Mouse (Mus musculus) erythroblast, adult 5-6 weeks (primary cell): ENCODE results near the gene AI182371. TPM values are rescaled to one million over a fixed set of nuclear protein-coding genes. Genes with fewer than 3 reads are reported as not detected.

Source experiments
- ATAC-seq: replicated peaks from 2 replicates; pipeline ENCODE4 v1.8.0; 2016; ENCODE audit warnings: moderate number of reproducible peaks, mild to moderate bottlenecking, moderate TSS enrichment, inconsistent platforms; ENCODE audit not compliant: poor library complexity, low FRiP score, severe bottlenecking
- total RNA-seq, 2 experiments: library from RNA; stranded (forward) in 1 of 2; stranded (reverse) in 1 of 2; fragments of 150-400 nt in 1 of 2; fragments of 200-764, 138-1000 nt in 1 of 2; gene quantifications; 2 replicates each; pipeline versions ENCODE4 v1.2.3 to v1.2.4; 2015 to 2017; ENCODE audit warnings: low replicate concordance in 2 of 2

Gene AI182371
- total RNA-seq (2015; ENCODE audit: low replicate concordance) (not detected in 2 replicates), total RNA-seq (2017; ENCODE audit: low replicate concordance) (1.4 and 1.7 TPM in 2 replicates)

DNA sequence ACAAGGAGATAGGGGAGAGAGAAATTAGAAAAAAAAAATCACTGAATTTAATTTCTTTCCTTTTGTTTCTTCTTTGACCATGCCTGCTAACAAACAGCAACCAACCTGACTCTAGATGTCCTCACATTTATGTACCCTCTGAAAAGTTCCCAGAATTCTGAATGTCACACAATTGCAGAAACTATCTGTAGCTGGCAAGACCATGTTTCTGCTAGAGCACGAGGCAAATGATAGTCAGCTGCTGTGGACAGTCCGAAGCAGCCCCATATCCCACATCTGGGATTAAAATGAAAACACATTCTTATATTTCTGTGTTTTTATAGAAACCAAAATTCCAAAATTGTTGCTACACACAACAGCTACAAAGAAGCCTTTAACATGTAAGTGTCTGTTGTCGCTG is at the start of gene AI182371:
Gene AI182371, minus strand, starts transcription at position 101 of the 400 bp plus-strand sequence.
- no peak for ATAC-seq

DNA sequence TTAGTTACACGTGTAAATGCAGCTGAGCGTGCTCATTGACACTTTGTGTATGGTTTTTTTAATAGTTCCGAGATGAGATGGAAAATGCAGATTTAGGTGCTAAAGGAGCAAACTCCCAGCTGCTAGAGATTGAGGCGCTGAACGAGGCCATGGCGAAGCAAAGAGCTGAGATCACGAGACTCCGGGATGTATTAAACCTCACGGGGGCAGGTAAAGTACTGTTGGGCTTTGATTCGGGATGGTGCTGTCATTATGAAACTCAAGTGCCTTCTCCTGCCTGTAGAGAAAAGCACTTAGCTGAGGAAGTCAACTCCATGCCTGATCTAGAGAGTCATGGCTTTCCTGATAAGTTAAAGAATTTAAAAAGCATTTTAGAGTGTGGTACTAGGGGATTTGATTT is 47.5 kb upstream of the AI182371 start:
- ATAC-seq = no peak

DNA sequence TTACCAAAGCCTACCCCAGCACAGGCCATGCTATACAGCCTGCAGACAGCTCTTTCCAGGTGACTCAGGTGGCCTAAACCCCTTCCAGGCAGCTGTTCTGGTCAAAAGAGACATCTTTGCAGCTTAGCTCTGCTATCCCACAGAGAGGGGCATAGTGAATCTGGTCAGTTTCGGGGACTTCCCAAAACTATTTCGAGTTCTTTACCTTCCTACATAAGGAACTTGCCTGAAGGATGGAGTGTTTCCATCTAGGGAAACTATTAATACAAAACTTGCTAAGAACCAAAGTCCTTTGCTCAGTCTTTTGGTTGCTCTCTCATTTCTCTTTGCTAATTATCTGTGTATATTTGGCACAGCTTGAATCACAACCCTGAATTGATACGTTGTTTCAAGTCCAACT is 40.3 kb upstream of the AI182371 start:
- no peak for ATAC-seq

DNA sequence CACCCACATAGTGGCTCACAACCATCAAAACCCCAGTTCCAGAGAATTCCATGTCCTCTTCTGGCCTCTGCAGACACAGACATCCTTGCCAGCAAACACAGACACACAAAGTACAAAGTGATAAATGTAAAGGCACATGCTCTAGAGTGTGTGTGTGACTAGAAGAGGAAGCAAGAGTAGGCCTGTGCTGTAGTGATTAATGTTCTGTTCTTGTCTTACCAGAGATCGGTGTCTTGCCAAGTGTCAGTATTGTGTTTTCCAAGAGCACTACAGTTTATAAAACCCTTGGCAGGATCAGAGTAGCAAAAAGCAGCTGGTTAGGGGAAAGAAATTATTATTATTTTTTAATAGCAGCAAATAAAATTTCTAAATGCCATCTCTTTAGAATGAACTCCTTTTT is 37.2 kb upstream of the AI182371 start:
- ATAC-seq = no peak

DNA sequence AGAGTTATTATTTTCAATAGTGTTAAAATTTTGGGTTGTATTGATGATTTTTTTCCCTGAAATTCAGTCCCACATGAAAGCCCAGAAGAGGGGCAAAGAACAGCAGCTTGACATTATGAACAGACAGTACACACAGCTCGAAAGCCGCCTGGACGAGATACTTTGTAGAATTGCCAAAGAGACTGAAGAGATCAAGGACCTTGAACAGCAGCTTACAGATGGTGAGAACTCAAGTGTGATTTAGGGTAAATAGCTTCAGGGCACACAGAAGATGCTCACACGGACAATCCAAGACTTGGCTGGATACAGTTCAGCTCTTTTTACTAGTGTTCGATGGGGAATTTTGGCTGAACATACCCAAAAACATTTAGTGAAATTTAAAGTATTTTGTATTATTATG is 32.5 kb upstream of the AI182371 start:
- ATAC-seq = no peak

DNA sequence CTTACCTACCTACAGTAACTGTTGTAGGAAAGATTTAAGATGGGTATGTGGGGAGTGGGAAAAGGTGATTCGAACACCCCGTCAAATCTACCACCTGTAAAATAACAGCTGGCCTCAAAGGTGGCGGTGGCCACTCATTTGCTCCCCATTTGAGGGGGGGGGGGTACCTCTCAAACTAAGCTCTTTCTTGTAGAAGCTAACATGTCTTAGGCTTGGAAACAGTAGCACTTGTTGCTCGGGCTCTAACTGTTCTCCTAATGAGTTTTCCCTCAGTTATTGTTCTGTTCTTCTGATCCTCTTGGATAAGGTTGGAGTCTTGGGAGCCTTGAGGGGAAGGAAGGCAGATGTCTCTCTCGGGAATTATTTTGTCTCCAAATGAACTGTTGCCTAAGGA is 31.3 kb upstream of the AI182371 start:
- ATAC-seq = no peak

DNA sequence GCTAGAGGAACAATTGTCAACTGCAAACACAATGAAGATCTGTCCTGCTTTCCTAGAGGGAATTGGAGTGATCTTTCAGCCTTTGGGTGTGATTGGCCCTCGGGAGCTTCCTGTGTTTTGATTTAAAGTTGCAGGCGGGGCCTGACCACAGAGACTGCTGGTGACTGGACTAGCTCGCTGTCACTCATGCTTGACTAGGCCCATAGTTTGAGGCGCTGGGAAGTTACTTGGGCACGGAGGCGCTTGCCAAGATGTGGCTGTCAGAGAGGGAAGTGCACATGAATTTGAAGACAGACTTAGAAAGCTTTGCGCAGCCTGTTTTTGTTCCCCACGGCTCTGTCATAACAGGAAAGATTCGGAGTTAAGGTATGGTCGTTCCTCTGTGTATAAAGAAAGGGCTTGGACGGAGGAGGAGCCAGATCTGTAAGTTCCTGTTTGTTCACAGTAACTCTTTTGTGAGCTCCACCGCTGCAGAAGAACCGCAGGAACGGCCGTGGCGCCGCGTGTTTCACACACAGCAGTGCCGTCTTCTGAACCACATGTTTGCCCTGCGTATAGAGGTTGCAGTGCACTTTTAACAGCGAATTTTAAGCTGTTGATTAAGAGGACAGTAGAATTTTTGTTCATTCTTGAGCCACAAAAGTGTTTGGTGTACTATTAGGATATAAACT is 30.8 kb upstream of the AI182371 start:
- peak; percentile 100 for ATAC-seq

DNA sequence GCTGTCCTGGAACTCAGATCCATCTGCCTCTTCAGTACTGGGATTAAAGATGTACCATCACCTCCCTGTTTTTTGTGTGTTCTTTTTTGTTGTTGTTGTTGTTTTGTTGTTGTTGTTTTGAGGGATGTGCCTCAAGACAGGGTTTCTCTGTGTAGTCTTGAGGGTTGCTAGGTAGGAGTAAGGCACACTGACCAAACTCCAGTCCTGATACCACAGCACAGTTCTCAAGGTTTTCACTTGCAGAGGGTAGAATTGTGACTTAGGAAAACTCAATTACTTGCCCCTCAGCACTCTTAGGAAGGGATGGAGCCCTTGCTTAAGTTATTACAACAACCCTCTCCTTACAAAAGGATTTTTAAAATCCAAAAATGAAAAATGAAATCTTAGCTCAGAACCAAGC is 30.1 kb upstream of the AI182371 start:
- ATAC-seq = no peak

DNA sequence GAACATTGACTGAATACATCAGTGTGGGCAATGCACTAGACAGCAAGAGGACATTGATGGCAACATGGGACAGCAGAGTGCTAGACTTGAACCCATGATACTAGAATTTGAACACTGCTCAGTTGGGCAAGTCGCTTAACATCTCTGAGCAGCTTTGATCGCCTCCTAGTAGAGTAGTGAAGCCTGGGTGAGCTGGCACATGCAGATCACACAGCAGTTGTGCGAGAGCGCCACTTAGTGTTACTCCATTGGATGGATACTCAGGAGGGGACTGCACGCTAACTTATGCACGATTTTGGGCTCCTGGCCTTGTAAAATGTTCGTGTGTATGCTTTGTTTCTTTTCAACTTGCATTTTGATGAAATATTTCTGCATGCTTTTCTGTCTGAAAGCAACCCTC is 23.4 kb upstream of the AI182371 start:
- ATAC-seq = no peak

DNA sequence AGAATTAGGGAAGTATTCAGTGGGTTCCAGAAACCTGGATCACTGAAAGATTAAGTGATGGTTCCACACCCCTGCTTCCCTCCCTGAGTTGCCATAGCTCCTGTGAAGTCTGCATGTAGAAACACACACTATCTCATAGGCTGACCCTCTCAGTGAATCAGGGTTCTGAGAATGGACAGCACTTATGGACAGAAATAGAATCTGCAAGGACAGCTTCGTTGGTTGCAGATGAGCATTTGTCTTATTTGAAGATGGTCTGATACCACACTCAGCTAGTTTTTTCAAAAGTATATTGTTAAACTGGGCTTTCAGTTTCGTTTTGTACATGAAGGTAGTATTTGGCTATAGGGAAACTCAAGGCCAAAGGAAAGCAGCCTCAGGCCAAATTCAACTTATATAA is 9.2 kb upstream of the AI182371 start:
- no peak for ATAC-seq

DNA sequence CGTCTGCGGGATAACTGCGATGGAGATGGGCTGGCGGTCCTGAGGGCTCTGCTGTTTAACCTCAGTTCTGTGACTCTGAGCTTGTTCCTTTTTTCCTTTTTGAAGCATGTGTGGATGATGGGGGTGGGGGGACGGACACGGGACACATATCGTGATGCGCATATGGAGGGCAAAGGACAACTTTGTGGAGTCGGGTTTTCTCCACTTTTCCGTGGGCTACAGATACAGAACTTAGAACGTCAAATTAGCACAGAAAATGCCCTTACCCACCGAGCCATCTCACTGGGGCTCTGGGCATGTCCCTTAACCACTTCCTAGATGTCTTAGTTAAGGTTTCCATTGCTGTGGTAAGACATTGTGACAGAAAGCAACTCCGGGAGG is 8.6 kb upstream of the AI182371 start:
- ATAC-seq = no peak

DNA sequence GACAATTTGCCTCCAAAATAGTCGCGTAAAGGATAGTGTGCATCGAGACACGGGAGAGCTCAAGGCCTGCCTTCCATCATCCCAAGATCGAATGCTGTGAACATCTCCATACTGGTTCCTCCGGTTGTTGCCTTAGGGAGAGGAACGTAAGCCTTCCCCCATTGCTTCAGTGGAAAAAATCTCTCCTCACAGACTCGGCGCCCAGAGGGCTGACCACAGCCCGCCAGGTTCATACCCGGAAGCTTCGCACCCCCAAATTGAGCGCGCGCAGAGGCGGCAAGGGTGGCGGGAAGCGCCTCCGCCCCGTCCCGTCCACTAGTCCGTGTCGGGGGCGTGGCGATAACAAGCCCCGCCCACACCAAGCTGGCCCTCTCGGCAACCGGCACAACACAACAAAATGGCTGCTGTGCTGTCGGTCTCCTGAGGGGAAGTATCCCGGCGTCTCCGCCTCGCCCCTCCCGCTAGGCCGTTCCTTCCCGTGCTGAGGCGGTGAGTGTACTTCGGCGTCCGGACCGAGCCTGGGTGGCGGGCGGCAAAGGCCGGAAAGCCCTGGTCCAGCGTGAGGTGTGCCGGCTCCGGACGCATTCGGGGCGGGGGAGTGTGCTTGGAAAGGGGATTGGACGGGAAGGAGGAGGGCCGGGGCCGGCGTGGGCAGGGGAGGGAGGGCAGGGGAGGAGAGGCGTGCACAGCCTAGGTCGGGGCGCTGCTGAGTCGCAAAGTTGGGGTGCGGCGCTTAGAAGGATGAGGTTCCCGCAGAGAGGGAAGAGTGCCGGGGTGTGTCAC is 8.0 kb upstream of the AI182371 start, which contains the start of gene Cntrl:
Gene Cntrl, plus strand, starts transcription at position 352 of the 783 bp plus-strand sequence.
- ATAC-seq = peak; percentile 91

DNA sequence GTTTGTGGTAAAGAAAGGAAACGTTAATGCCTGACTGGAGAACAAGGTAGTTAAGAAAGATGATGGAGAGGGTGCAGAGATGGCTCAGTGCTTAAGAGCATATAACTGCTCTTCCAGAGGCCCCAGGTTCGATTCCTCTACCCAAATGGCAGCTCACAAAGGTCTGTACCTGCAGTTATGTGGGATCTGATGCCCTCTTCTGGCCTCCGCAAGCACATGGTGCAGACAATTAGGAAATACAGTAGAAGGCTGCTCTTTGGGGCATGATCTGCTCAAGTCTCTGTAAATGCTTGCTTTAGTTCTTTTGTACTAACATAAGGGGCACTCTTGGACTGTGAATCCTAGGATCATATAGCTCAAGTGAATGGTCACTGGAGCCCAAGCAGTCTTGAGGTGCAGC is 7.4 kb upstream of the AI182371 start:
- peak; percentile 57 for ATAC-seq

DNA sequence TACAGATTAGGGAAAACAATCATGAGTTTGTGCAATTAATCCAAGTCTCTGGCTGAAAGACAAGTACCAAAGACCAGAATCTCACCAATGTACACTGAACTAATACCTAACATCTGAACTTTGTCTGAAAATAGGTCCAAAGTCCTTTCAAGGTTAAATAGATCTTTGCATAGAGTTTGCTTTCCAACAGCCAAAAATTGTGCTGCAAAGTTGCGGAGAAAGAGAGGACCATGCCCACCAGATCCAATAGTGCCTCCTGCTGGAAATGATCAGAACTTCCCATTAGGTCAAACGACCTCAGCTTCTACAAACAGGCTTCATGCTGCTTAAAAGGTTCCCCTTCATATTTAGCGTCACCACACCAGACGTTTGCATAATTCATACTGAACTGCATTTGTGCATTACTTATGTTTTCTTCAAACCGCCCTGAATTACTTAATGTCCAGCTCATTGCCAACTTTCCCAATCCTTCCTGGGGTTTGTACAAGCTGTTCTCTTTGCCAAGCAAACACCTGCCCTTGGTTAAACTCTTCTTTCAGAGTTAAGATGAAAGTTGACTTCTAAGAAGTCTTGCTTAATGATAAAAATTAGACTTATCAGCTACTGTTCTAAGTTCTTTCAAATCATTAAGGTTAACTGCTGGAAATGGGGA is 6.8 kb upstream of the AI182371 start:
- ATAC-seq = no peak

DNA sequence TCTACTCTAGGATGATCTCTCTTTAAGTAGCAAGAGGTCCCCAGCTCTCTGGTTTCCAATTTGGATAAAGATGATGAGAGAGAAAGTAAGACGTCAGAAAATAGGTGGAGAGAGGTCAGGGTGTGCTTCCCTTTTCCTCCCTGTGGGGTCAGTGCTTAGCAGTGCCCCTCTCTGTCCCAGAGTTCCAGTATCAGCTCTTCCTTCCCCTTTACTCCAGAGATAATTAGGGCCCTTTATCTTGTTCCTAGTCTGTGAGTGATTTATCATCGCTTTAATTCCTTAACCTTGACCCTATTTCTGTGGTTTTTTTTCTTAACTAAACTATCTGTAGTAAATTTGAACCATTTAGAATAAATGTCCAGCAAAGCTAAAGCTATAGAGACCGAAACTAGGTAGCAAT is 3.5 kb upstream of the AI182371 start:
- no peak for ATAC-seq

DNA sequence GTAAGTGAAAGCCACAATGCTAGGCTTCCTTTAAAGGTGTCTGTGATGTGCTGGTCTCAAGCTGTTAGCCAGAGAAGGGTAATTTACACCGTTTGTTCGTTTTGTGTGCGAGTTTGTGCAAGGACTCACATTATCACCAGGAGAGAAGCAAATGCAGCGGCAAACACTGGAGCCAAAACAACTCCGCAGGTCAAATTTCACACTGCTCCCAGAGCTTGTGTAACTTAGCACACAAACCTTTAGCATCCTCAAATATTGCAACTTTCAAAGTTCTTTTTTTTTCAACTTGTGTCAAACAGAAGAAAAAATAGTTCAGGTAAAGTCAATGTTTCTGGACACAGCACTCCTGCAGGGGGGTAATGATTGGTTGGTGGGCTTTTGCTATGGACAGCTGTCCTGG is 2.2 kb upstream of the AI182371 start:
- ATAC-seq = no peak

DNA sequence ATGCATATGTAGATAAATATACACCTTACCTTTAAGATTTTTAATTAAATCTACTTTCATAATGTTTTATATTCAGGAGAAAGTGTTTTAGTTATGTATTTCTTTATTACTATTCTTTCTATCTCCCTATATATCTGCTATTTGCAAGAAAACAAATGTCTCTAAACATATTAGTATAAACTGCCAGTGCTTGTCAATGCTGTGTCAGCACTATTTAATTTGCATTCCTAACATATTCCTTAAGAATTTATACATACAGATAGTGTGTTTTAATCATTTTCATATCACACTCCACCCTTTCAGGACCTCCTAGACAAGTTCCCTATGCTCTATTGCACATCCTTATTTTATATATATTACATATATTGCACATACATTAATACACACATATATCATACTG is 1.4 kb upstream of the AI182371 start:
- ATAC-seq = no peak

DNA sequence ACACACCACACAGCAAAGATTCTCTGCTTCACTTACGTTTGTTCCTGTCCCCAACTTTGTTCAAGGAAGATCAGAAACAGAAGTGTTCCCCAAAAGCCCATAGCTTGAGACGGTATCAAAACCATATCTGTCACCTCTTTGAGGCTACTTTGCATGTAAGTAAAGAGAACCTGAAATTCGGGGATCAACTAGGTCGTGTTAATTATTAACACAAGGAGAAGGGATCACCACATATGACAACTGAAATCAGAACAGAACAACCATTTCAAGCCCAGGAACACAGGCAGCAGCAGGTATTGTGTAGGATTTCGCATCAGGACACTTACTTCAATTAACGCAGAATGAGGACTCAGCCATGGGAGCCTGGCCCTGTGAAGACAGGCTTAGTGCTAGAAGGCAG is 814 bp downstream of the AI182371 start:
- ATAC-seq = no peak

DNA sequence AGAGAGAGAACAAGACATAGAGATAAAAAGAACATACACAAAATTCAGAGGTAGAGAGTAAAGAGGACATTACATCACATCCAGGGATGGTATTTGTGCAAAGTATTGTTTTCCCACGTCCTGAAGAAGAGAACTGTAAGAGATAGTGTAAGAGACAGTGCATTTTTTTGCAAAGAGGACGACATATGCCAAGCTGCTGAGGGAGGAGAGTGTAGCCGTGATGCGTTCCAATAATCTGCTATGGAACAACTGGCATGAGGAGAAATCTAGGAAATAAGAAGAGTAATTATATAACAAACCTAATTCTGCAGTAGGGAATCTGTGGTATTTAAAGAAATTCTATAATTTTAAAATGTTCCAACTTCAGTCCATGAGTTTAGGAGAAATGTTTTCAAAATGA is 13.9 kb downstream of the AI182371 start:
- no peak for ATAC-seq

DNA sequence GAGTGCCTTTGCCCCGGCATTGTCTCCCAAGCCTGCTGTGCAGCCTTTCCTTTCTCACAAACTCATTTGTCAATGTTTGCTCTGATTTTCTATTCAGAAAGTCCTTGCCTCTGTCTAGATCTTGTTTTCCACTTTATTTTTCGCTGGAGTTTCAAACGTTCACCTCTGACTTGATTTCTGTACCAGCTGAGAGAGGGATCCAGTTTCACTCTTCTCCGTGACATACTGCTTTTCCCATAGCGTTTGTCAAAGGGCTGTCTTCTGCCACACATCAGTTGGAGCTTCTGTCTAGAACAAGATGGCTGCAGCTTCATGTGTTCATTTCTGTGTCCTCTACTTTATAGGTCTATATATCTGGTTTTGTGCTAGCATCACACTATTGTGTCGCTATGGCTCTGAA is 22.2 kb downstream of the AI182371 start:
- no peak for ATAC-seq

DNA sequence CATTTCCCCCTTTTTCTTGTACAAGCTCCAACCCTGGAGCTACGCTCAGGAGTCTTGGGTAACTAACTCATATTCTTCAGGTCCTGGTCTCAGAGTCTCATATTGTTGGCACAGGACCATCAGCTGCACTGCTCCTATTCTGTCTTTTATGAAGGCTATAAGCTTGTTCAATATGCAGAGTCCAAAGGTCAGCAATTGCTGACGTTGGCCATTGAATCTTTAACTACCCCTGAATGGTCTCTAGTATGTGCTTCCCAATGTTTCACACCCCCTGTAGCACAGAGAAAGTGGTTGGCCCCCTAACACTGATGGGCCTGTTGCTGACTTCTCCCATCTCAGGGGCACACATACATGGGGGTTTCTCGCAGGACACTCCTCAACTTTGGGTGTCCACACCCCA is 27.0 kb downstream of the AI182371 start:
- no peak for ATAC-seq
